Comparison of ENCODE assay signal across 8 mouse cellular contexts in genomic region chr17:34894074-34894597, GRCm38 (mm10). TPM values are rescaled to one million over a fixed set of nuclear protein-coding genes. Genes with fewer than 3 reads are reported as not detected.
DNase-seq lines count a peak whose midpoint lies in the region; ATAC-seq and TF ChIP-seq lines count a peak whose summit lies in the region.

No protein-coding gene starts in this region.

- ATAC-seq in forebrain, embryonic 16.5 days, result peak; percentile 84
- peak; percentile 91 for ATAC-seq in neural tube, embryonic 15.5 days (ENCODE audit: low FRiP score)

- TF ChIP-seq EP300 in MEL (IDR thresholded peaks at IDR 0.05; ENCODE audit: low read depth in 1 of 2, low read length in 2 of 2), result peak in 1 of 2 experiments; percentile 29; a peak in 1 of 4 replicates

- intact Hi-C loops in heart, postnatal 36 days (cut with DNase I), result loop anchor here (5.0 to 10.0 kb wide), 2 partner anchors 351 to 897 kb away; partner anchors contain the start of gene Ddx39b

- 0 out of 4 replicates have a peak, but pooled peaks of 1 of the 2 experiments have one; percentile 12 for TF ChIP-seq POLR2A in MEL (IDR thresholded peaks at IDR 0.05; ENCODE audit: control insufficient read depth in 1 of 2, insufficient read depth in 1 of 2, low read depth in 1 of 2, low read length in 2 of 2, poor library complexity in 1 of 2)
- TF ChIP-seq POLR2A in lung, adult 2 months (IDR thresholded peaks at IDR 0.05; ENCODE audit: borderline replicate concordance, extremely low read depth, low read depth, low read length), result peak; percentile 79; the same call in 1 of the 2 replicates

- H3K4me3 ChIP-seq in MEL (ENCODE audit: control insufficient read depth in 1 of 2, insufficient read depth in 1 of 2, low read depth in 2 of 2, low read length in 2 of 2), result peak overlapping the region; percentile 44 to 84
- H3K4me3 ChIP-seq in forebrain, embryonic 16.5 days (replicated peaks; ENCODE audit: low read length), result peak overlapping the region; percentile 55
- peak overlapping the region; percentile 73 for H3K4me3 ChIP-seq in layer of hippocampus, adult 2 months
- peak overlapping the region; percentile 78 for H3K4me3 ChIP-seq in lung, adult 2 months (replicated peaks; ENCODE audit: extremely low read depth, low read depth, low read length)
- peak overlapping the region; percentile 71 for H3K4me3 ChIP-seq in neural tube, embryonic 15.5 days (replicated peaks)

- H3K79me2 ChIP-seq in MEL (ENCODE audit: control insufficient read depth, insufficient read depth, low read length, poor library complexity), result peaks cover 24% of the 10 kb centered on the region

- H3K27me3 ChIP-seq in MEL (ENCODE audit: control insufficient read depth in 1 of 2, insufficient read depth in 2 of 2, low read length in 2 of 2), result no peaks in the 10 kb centered on the region
- no peaks in the 10 kb centered on the region for H3K27me3 ChIP-seq in forebrain, embryonic 16.5 days (replicated peaks; ENCODE audit: control insufficient read depth, insufficient read depth, low read length)
- no peaks in the 10 kb centered on the region for H3K27me3 ChIP-seq in neural tube, embryonic 15.5 days (replicated peaks)

- TF ChIP-seq CTCF in MEL (IDR thresholded peaks at IDR 0.05 in 2 of 3, conservative IDR thresholded peaks at IDR 0.05 in 1 of 3; ENCODE audit: control insufficient read depth in 1 of 3, insufficient read depth in 1 of 3, low read depth in 2 of 3, low read length in 3 of 3, poor library complexity in 1 of 3, severe bottlenecking in 1 of 3), result peak in 1 of 3 experiments; percentile 20; a peak in 1 of 6 replicates
- TF ChIP-seq CTCF in layer of hippocampus, adult 2 months (conservative IDR thresholded peaks at IDR 0.05), result peak; percentile 43
- TF ChIP-seq CTCF in lung, adult 2 months (IDR thresholded peaks at IDR 0.05; ENCODE audit: insufficient read depth, low read length), result no peak

- DNase-seq in MEL (ENCODE audit: low read depth, low spot score), result peak; percentile 95
- peak; percentile 90 to 97 for DNase-seq in cerebellum, adult 18-20 months
- DNase-seq in heart, postnatal 36 days, result peak; percentile 93 to 94
- DNase-seq in layer of hippocampus, adult 2 months (ENCODE audit: low spot score in 2 of 2), result peak; percentile 92 to 94
- DNase-seq in lung, adult 2 months, result peak; percentile 91
- peak; percentile 98 for DNase-seq in testis, postnatal 10 days (ENCODE audit: low spot score)

- peaks cover 0 to 11% of the 10 kb centered on the region in 2 experiments; a peak in 2 of 4 replicates for H3K36me3 ChIP-seq in MEL (ENCODE audit: control insufficient read depth in 1 of 2, insufficient read depth in 2 of 2, low read length in 2 of 2)
- peaks cover 5% of the 10 kb centered on the region for H3K36me3 ChIP-seq in forebrain, embryonic 16.5 days (ENCODE audit: control insufficient read depth, insufficient read depth)
- no peaks in the 10 kb centered on the region for H3K36me3 ChIP-seq in neural tube, embryonic 15.5 days

- TF ChIP-seq RAD21 in MEL (IDR thresholded peaks at IDR 0.05; ENCODE audit: low read depth, low read length), result no peak

- H3K4me2 ChIP-seq in forebrain, embryonic 16.5 days (ENCODE audit: low read length), result peak overlapping the region; percentile 69
- peak overlapping the region; percentile 98 for H3K4me2 ChIP-seq in neural tube, embryonic 15.5 days

- under 1% methylated on average over 31 of the region's 51 CpGs for WGBS in forebrain, embryonic 16.5 days
- WGBS in lung, adult 2 months, result 2% methylated on average over 46 of the region's 51 CpGs
- WGBS in neural tube, embryonic 15.5 days, result under 1% methylated on average over 39 of the region's 51 CpGs

- H3K27ac ChIP-seq in MEL (ENCODE audit: control insufficient read depth, low read depth, low read length), result peak overlapping the region; percentile 12
- H3K27ac ChIP-seq in forebrain, embryonic 16.5 days (ENCODE audit: low read length), result peak overlapping the region; percentile 92
- H3K27ac ChIP-seq in layer of hippocampus, adult 2 months, result peak overlapping the region; percentile 93
- peak overlapping the region; percentile 95 for H3K27ac ChIP-seq in neural tube, embryonic 15.5 days (replicated peaks)

- peak overlapping the region; percentile 84 for H3K9ac ChIP-seq in MEL (ENCODE audit: control insufficient read depth, low read depth, low read length, poor library complexity, severe bottlenecking)
- H3K9ac ChIP-seq in forebrain, embryonic 16.5 days (replicated peaks; ENCODE audit: low read depth, low read length), result peak overlapping the region; percentile 93
- H3K9ac ChIP-seq in neural tube, embryonic 15.5 days (replicated peaks), result peak overlapping the region; percentile 93

- H3K9me3 ChIP-seq in MEL (replicated peaks; ENCODE audit: insufficient read depth, low read length), result no peaks in the 10 kb centered on the region
- no peaks in the 10 kb centered on the region for H3K9me3 ChIP-seq in forebrain, embryonic 16.5 days (ENCODE audit: control insufficient read depth, low read length)
- H3K9me3 ChIP-seq in neural tube, embryonic 15.5 days (replicated peaks), result no peaks in the 10 kb centered on the region

- peaks cover 0 to 12% of the 10 kb centered on the region in 2 experiments; a peak in 2 of 4 replicates for H3K4me1 ChIP-seq in MEL (ENCODE audit: control insufficient read depth in 1 of 2, insufficient read depth in 2 of 2, low read length in 2 of 2)
- peaks cover 34% of the 10 kb centered on the region for H3K4me1 ChIP-seq in forebrain, embryonic 16.5 days (replicated peaks; ENCODE audit: control insufficient read depth, insufficient read depth, low read length)
- H3K4me1 ChIP-seq in lung, adult 2 months (ENCODE audit: control insufficient read depth, insufficient read depth, low read length), result peaks cover 5% of the 10 kb centered on the region; the same call in 1 of the 2 replicates
- H3K4me1 ChIP-seq in neural tube, embryonic 15.5 days, result peaks cover 34% of the 10 kb centered on the region

TF ChIP-seq in MEL, 35 proteins besides CTCF, POLR2A, EP300 and RAD21 (continues in another document):
- TF ChIP-seq BHLHE40 (IDR thresholded peaks at IDR 0.05; ENCODE audit: borderline replicate concordance, low read depth, low read length) (peak; percentile 37; the same call in 1 of the 2 replicates), TCF12 (IDR thresholded peaks at IDR 0.05; ENCODE audit: low read depth, low read length) (peak; percentile 58; the same call in 1 of the 2 replicates), MYB (IDR thresholded peaks at IDR 0.05; ENCODE audit: low read depth, low read length) (no peak), HCFC1 (IDR thresholded peaks at IDR 0.05; ENCODE audit: low read depth, low read length) (peak; percentile 70), UBTF (IDR thresholded peaks at IDR 0.05; ENCODE audit: borderline replicate concordance, insufficient read depth, low read depth, low read length) (no peak), RCOR1 (IDR thresholded peaks at IDR 0.05; ENCODE audit: low read depth, low read length) (no peak)

RNA-seq across cellular contexts. Expression of gene C2, which starts 3.9 kb away (rescaled TPM):
- 1.6 and 2.2 TPM in 2 replicates for total RNA-seq in MEL (2012; rRNA removed)
- 1 to 10 TPM in 1 of 2 experiments, not detected in 1; 9.4 TPM for polyA plus RNA-seq in MEL (2012; ENCODE audit: insufficient read depth in 1 of 2, insufficient read length in 2 of 2, low read depth in 1 of 2, low replicate concordance in 2 of 2, missing spikeins in 1 of 2)
- 1.6 and 1.7 TPM in 2 replicates for polyA plus RNA-seq in forebrain, embryonic 16.5 days (2015; fragmentation: Nextera tagmentation; extraction: Ambion mirVana)
- 1 to 10 TPM; 3.1 to 4.4 TPM for total RNA-seq in heart, postnatal 36 days (2021)
- 1 to 10 TPM; 1.1 to 1.8 TPM for total RNA-seq in layer of hippocampus, adult 2 months (2021)
- 25.8 and 27.7 TPM in 2 replicates for polyA plus RNA-seq in lung, adult 2 months (2012; rRNA removed)
- polyA plus RNA-seq in neural tube, embryonic 15.5 days (2015; fragmentation: Nextera tagmentation; extraction: Ambion mirVana), result 1.7 and 4.0 TPM in 2 replicates

RNA-seq across cellular contexts. Expression of gene Ehmt2, which starts 4.1 kb away (rescaled TPM):
- 66.6 and 67.4 TPM in 2 replicates for total RNA-seq in MEL (2012; rRNA removed)
- polyA plus RNA-seq in MEL (2012; ENCODE audit: insufficient read depth in 1 of 2, insufficient read length in 2 of 2, low read depth in 1 of 2, low replicate concordance in 2 of 2, missing spikeins in 1 of 2), result 100 to 1,000 TPM in 1 of 2 experiments, not detected in 1; 113 TPM
- polyA plus RNA-seq in forebrain, embryonic 16.5 days (2015; fragmentation: Nextera tagmentation; extraction: Ambion mirVana), result 107 and 121 TPM in 2 replicates
- 10 to 100 TPM; 44.6 to 49.8 TPM for total RNA-seq in heart, postnatal 36 days (2021)
- total RNA-seq in layer of hippocampus, adult 2 months (2021), result 100 to 1,000 TPM; 181 to 190 TPM
- 192 and 199 TPM in 2 replicates for polyA plus RNA-seq in lung, adult 2 months (2012; rRNA removed)
- 80.4 and 81.2 TPM in 2 replicates for polyA plus RNA-seq in neural tube, embryonic 15.5 days (2015; fragmentation: Nextera tagmentation; extraction: Ambion mirVana)

RNA-seq across cellular contexts. Expression of gene Gm20547, which starts 12.3 kb away (rescaled TPM):
- total RNA-seq in MEL (2012; rRNA removed), result not detected in 2 replicates
- polyA plus RNA-seq in MEL (2012; ENCODE audit: insufficient read depth in 1 of 2, insufficient read length in 2 of 2, low read depth in 1 of 2, low replicate concordance in 2 of 2, missing spikeins in 1 of 2), result under 1 TPM in 1 of 2 experiments, not detected in 1; 0.03 TPM
- 0.29 TPM in 1 of 2 replicates, not detected in the other for polyA plus RNA-seq in forebrain, embryonic 16.5 days (2015; fragmentation: Nextera tagmentation; extraction: Ambion mirVana)
- not detected for total RNA-seq in heart, postnatal 36 days (2021)
- not detected for total RNA-seq in layer of hippocampus, adult 2 months (2021)
- polyA plus RNA-seq in lung, adult 2 months (2012; rRNA removed), result not detected in 2 replicates
- not detected in 2 replicates for polyA plus RNA-seq in neural tube, embryonic 15.5 days (2015; fragmentation: Nextera tagmentation; extraction: Ambion mirVana)

RNA-seq across cellular contexts. Expression of gene Zbtb12, which starts 14.9 kb away (rescaled TPM):
- total RNA-seq in MEL (2012; rRNA removed), result 6.6 and 7.6 TPM in 2 replicates
- polyA plus RNA-seq in MEL (2012; ENCODE audit: insufficient read depth in 1 of 2, insufficient read length in 2 of 2, low read depth in 1 of 2, low replicate concordance in 2 of 2, missing spikeins in 1 of 2), result 10 to 100 TPM in 1 of 2 experiments, not detected in 1; 24.3 TPM
- 7.1 and 8.0 TPM in 2 replicates for polyA plus RNA-seq in forebrain, embryonic 16.5 days (2015; fragmentation: Nextera tagmentation; extraction: Ambion mirVana)
- total RNA-seq in heart, postnatal 36 days (2021), result 1 to 10 TPM; 7.5 to 7.7 TPM
- 1 to 10 TPM; 7.5 to 9.0 TPM for total RNA-seq in layer of hippocampus, adult 2 months (2021)
- 10.6 and 12.3 TPM in 2 replicates for polyA plus RNA-seq in lung, adult 2 months (2012; rRNA removed)
- polyA plus RNA-seq in neural tube, embryonic 15.5 days (2015; fragmentation: Nextera tagmentation; extraction: Ambion mirVana), result 9.6 and 10.6 TPM in 2 replicates

RNA-seq across cellular contexts. Expression of gene Slc44a4, which starts 20.1 kb away (rescaled TPM):
- total RNA-seq in MEL (2012; rRNA removed), result 0.12 TPM in 1 of 2 replicates, not detected in the other
- polyA plus RNA-seq in MEL (2012; ENCODE audit: insufficient read depth in 1 of 2, insufficient read length in 2 of 2, low read depth in 1 of 2, low replicate concordance in 2 of 2, missing spikeins in 1 of 2), result under 1 TPM in 1 of 2 experiments, not detected in 1; 0.06 TPM
- 0.09 TPM in 1 of 2 replicates, not detected in the other for polyA plus RNA-seq in forebrain, embryonic 16.5 days (2015; fragmentation: Nextera tagmentation; extraction: Ambion mirVana)
- total RNA-seq in heart, postnatal 36 days (2021), result not detected
- under 1 TPM in 1 of 2 experiments, not detected in 1; 0.29 TPM for total RNA-seq in layer of hippocampus, adult 2 months (2021)
- polyA plus RNA-seq in lung, adult 2 months (2012; rRNA removed), result 11.6 and 13.5 TPM in 2 replicates
- polyA plus RNA-seq in neural tube, embryonic 15.5 days (2015; fragmentation: Nextera tagmentation; extraction: Ambion mirVana), result 4.1 TPM in 1 of 2 replicates, not detected in the other

Comparison
In these comparisons a context has a peak if more than half of its experiments do, and no peak if none do; other contexts are left out.
1. Peak in every context shown above with its lines: DNase-seq, ATAC-seq, H3K4me3 ChIP-seq and H3K27ac ChIP-seq.
2. H3K27ac ChIP-seq: peak in every context shown above with its lines; median percentile 95 in neural tube, embryonic 15.5 days; 93 in layer of hippocampus, adult 2 months; 92 in forebrain, embryonic 16.5 days; 12 in MEL.